Mouse (Mus musculus): ENCODE measurements around the gene Cops9. TPM values are rescaled to one million over a fixed set of nuclear protein-coding genes. Genes with fewer than 3 reads are reported as not detected.

Cops9 gene
- total and polyA plus RNA-seq, 3 experiments: 168 to 209 (median 185) TPM

- in situ Hi-C loops (cut with MboI; ENCODE audit: low pct_ligation_motif_present, low pct_unique_long_range_greater_than_20kb, low sequenced_read_pairs) (no loop called here), dilution Hi-C loops (cut with MboI; ENCODE audit: extremely low pct_ligation_motif_present, extremely low pct_unique_long_range_greater_than_20kb, low sequenced_read_pairs) (no loop called here)
- H3K9ac ChIP-seq (ENCODE audit: insufficient read depth, low read depth): no peak within 1 kb of the TSS
- no peaks in the 10 kb centered on the region for H3K79me2 ChIP-seq (replicated peaks; ENCODE audit: control insufficient read depth, extremely low read depth, insufficient read depth, poor library complexity, severe bottlenecking)
- no peaks in the 10 kb centered on the region for H3K9me3 ChIP-seq (replicated peaks; ENCODE audit: low read length)
- H3K36me3 ChIP-seq (replicated peaks in 1 of 2; ENCODE audit: control insufficient read depth in 1 of 2, insufficient read depth in 1 of 2, low read length in 1 of 2): no peaks in the 10 kb centered on the region
- H3K4me3 ChIP-seq (replicated peaks in 1 of 3; ENCODE audit: low read depth in 2 of 3, low read length in 2 of 3, poor library complexity in 1 of 3): no peak within 1 kb of the TSS
- peak within 1 kb of the TSS; percentile 27 for H3K4me2 ChIP-seq (ENCODE audit: insufficient read depth, low read depth, poor library complexity, severe bottlenecking)
- peaks cover 78% of the 10 kb centered on the region for H3K27me3 ChIP-seq (replicated peaks)
- peak; percentile 53 for TF ChIP-seq SMC3 (IDR thresholded peaks at IDR 0.05; ENCODE audit: low read depth, low read length)
- peak; percentile 64 for TF ChIP-seq RAD21 (IDR thresholded peaks at IDR 0.05; ENCODE audit: low read depth, low read length)
- TF ChIP-seq GABPA (IDR thresholded peaks at IDR 0.05; ENCODE audit: insufficient replicate concordance, low read depth, low read length): no peak
- TF ChIP-seq CTCF (conservative IDR thresholded peaks at IDR 0.05 in 1 of 2, IDR thresholded peaks at IDR 0.05 in 1 of 2; ENCODE audit: low read depth in 2 of 2, low read length in 2 of 2): peak; percentile 59 to 80
- DNase-seq (ENCODE audit: extremely low read depth): peak; percentile 61
- peaks cover 5 to 8% of the 10 kb centered on the region in 2 experiments; a peak in 3 of 4 replicates for H3K4me1 ChIP-seq (ENCODE audit: control insufficient read depth in 1 of 2, insufficient read depth in 2 of 2)
- no peak within 1 kb of the TSS for H3K27ac ChIP-seq (ENCODE audit: insufficient read depth, low read depth)
These were observed 6.9 kb upstream of the Cops9 start, which contains the start of gene Otos for GRCm38 (mm10) chr1:92648673-92649072. Otos (minus strand) TSS chr1:92648841.

GRCm38 (mm10) chr1:92648197-92648596 is 6.4 kb upstream of the Cops9 start:
- H3K4me3 ChIP-seq (replicated peaks in 1 of 3; ENCODE audit: low read depth in 2 of 3, low read length in 2 of 3, poor library complexity in 1 of 3): no peak overlapping the region
- H3K9ac ChIP-seq (ENCODE audit: insufficient read depth, low read depth): no peak overlapping the region
- no peak for DNase-seq (ENCODE audit: extremely low read depth)
- in situ Hi-C loops (cut with MboI; ENCODE audit: low pct_ligation_motif_present, low pct_unique_long_range_greater_than_20kb, low sequenced_read_pairs): no loop called here
- H3K4me1 ChIP-seq (ENCODE audit: control insufficient read depth in 1 of 2, insufficient read depth in 2 of 2): peaks cover 5 to 8% of the 10 kb centered on the region in 2 experiments; a peak in 3 of 4 replicates
- no peak overlapping the region for H3K27ac ChIP-seq (ENCODE audit: insufficient read depth, low read depth)
- peaks cover 74% of the 10 kb centered on the region for H3K27me3 ChIP-seq (replicated peaks)
- peak overlapping the region; percentile 27 for H3K4me2 ChIP-seq (ENCODE audit: insufficient read depth, low read depth, poor library complexity, severe bottlenecking)
- no peaks in the 10 kb centered on the region for H3K79me2 ChIP-seq (replicated peaks; ENCODE audit: control insufficient read depth, extremely low read depth, insufficient read depth, poor library complexity, severe bottlenecking)
- no peaks in the 10 kb centered on the region for H3K9me3 ChIP-seq (replicated peaks; ENCODE audit: low read length)
- dilution Hi-C loops (cut with MboI; ENCODE audit: extremely low pct_ligation_motif_present, extremely low pct_unique_long_range_greater_than_20kb, low sequenced_read_pairs): no loop called here
- no peaks in the 10 kb centered on the region for H3K36me3 ChIP-seq (replicated peaks in 1 of 2; ENCODE audit: control insufficient read depth in 1 of 2, insufficient read depth in 1 of 2, low read length in 1 of 2)
- TF ChIP-seq USF1 (IDR thresholded peaks at IDR 0.05; ENCODE audit: low read depth, low read length) (no peak), PAX5 (IDR thresholded peaks at IDR 0.05; ENCODE audit: low read length) (no peak), ZKSCAN1 (IDR thresholded peaks at IDR 0.05; ENCODE audit: borderline replicate concordance, low read depth, low read length) (no peak), MAX (IDR thresholded peaks at IDR 0.05; ENCODE audit: low read length) (no peak)

GRCm38 (mm10) chr1:92647752-92648151 is 6.0 kb upstream of the Cops9 start:
- Histone ChIP-seq H3K36me3 (replicated peaks in 1 of 2; ENCODE audit: control insufficient read depth in 1 of 2, insufficient read depth in 1 of 2, low read length in 1 of 2) (no peaks in the 10 kb centered on the region), H3K9ac (ENCODE audit: insufficient read depth, low read depth) (no peak overlapping the region), H3K79me2 (replicated peaks; ENCODE audit: control insufficient read depth, extremely low read depth, insufficient read depth, poor library complexity, severe bottlenecking) (no peaks in the 10 kb centered on the region), H3K27ac (ENCODE audit: insufficient read depth, low read depth) (no peak overlapping the region), H3K27me3 (replicated peaks) (peaks cover 69% of the 10 kb centered on the region), H3K4me1 (ENCODE audit: control insufficient read depth in 1 of 2, insufficient read depth in 2 of 2) (peaks cover 5 to 10% of the 10 kb centered on the region in 2 experiments; a peak in 3 of 4 replicates), H3K4me2 (ENCODE audit: insufficient read depth, low read depth, poor library complexity, severe bottlenecking) (peak overlapping the region; percentile 27), H3K4me3 (replicated peaks in 1 of 3; ENCODE audit: low read depth in 2 of 3, low read length in 2 of 3, poor library complexity in 1 of 3) (no peak overlapping the region), H3K9me3 (replicated peaks; ENCODE audit: low read length) (no peaks in the 10 kb centered on the region)
- peak; percentile 68 for DNase-seq (ENCODE audit: extremely low read depth)
- in situ Hi-C loops (cut with MboI; ENCODE audit: low pct_ligation_motif_present, low pct_unique_long_range_greater_than_20kb, low sequenced_read_pairs) (no loop called here), dilution Hi-C loops (cut with MboI; ENCODE audit: extremely low pct_ligation_motif_present, extremely low pct_unique_long_range_greater_than_20kb, low sequenced_read_pairs) (no loop called here)
- TF ChIP-seq CTCF (conservative IDR thresholded peaks at IDR 0.05 in 1 of 2, IDR thresholded peaks at IDR 0.05 in 1 of 2; ENCODE audit: low read depth in 2 of 2, low read length in 2 of 2): peak; percentile 87 to 89
- no peak for TF ChIP-seq IRF4 (IDR thresholded peaks at IDR 0.05; ENCODE audit: low read depth, low read length)
- no peak for TF ChIP-seq BHLHE40 (IDR thresholded peaks at IDR 0.05; ENCODE audit: low read depth, low read length)
- no peak for TF ChIP-seq USF1 (IDR thresholded peaks at IDR 0.05; ENCODE audit: low read depth, low read length)
- no peak for TF ChIP-seq MYC (IDR thresholded peaks at IDR 0.05; ENCODE audit: low read depth, low read length)
- TF ChIP-seq POLR2AphosphoS2 (IDR thresholded peaks at IDR 0.05; ENCODE audit: low read depth, low read length): no peak
- TF ChIP-seq TBP (conservative IDR thresholded peaks at IDR 0.05; ENCODE audit: low read depth, low read length): no peak
- TF ChIP-seq ZKSCAN1 (IDR thresholded peaks at IDR 0.05; ENCODE audit: borderline replicate concordance, low read depth, low read length): no peak
- no peak for TF ChIP-seq MEF2A (IDR thresholded peaks at IDR 0.05; ENCODE audit: borderline replicate concordance, low read depth, low read length)
- no peak for TF ChIP-seq UBTF (IDR thresholded peaks at IDR 0.05; ENCODE audit: low read depth, low read length)
- TF ChIP-seq HCFC1 (IDR thresholded peaks at IDR 0.05; ENCODE audit: low read depth, low read length): no peak
- no peak for TF ChIP-seq JUN (IDR thresholded peaks at IDR 0.05; ENCODE audit: insufficient read depth, low read depth, low read length)
- no peak for TF ChIP-seq SIN3A (IDR thresholded peaks at IDR 0.05; ENCODE audit: low read length)
- TF ChIP-seq MXI1 (IDR thresholded peaks at IDR 0.05; ENCODE audit: low read depth, low read length): no peak
- TF ChIP-seq USF2 (conservative IDR thresholded peaks at IDR 0.05; ENCODE audit: low read depth, low read length): no peak
- no peak for TF ChIP-seq PAX5 (IDR thresholded peaks at IDR 0.05; ENCODE audit: low read length)
- TF ChIP-seq NRF1 (IDR thresholded peaks at IDR 0.05; ENCODE audit: low read depth, low read length): no peak
- TF ChIP-seq E2F4 (IDR thresholded peaks at IDR 0.05; ENCODE audit: insufficient replicate concordance, low read depth, low read length): no peak
- TF ChIP-seq EP300 (IDR thresholded peaks at IDR 0.05; ENCODE audit: low read length): no peak
- 0 out of 2 replicates have a peak, but pooled peaks have one; percentile 23 for TF ChIP-seq NELFE (IDR thresholded peaks at IDR 0.05; ENCODE audit: low read depth, low read length)
- TF ChIP-seq RAD21 (IDR thresholded peaks at IDR 0.05; ENCODE audit: low read depth, low read length): peak; percentile 65
- TF ChIP-seq KAT2A (IDR thresholded peaks at IDR 0.05; ENCODE audit: insufficient replicate concordance, low read length): no peak
- peak; percentile 67 for TF ChIP-seq SMC3 (IDR thresholded peaks at IDR 0.05; ENCODE audit: low read depth, low read length)

Measured in CH12.LX (cell line).